Mouse (Mus musculus) kidney, postnatal 0 days (tissue): ENCODE results near the gene Unc5cl. TPM values are rescaled to one million over a fixed set of nuclear protein-coding genes. Genes with fewer than 3 reads are reported as not detected.

Experiments
- ATAC-seq: fragments of 200-750 bp; cut with Nextera tagmentation; replicated peaks from 2 replicates; pipeline ENCODE4 v1.8.0; 2017; ENCODE audit warnings: low read depth, moderate number of reproducible peaks, moderate TSS enrichment, moderate library complexity; ENCODE audit not compliant: low FRiP score
- DNase-seq: peaks from one replicate; pipeline ENCODE4 v3.0.0-alpha.2; 2016; ENCODE audit warnings: low spot score
- H3K27ac ChIP-seq: fragments of 300-500 bp; sonication (generic); 2 replicates; pipeline ENCODE4 v1.5.1; 2014; ENCODE audit warnings: mild to moderate bottlenecking
- H3K27me3 ChIP-seq: fragments of 300-500 bp; sonication (generic); 2 replicates; pipeline ENCODE4 v1.6.1; 2014; ENCODE audit warnings: low read length, mixed read lengths; ENCODE audit not compliant: insufficient read depth
- H3K36me3 ChIP-seq: fragments of 300-500 bp; sonication (generic); 2 replicates; pipeline ENCODE4 v1.6.1; 2014; ENCODE audit warnings: low read length, mixed read lengths; ENCODE audit not compliant: insufficient read depth
- H3K4me1 ChIP-seq: fragments of 300-500 bp; sonication (generic); replicated peaks from 2 replicates; pipeline ENCODE4 v1.6.1; 2014; ENCODE audit warnings: antibody characterized with exemption, low read length, mixed read lengths; ENCODE audit not compliant: insufficient read depth
- H3K4me2 ChIP-seq: fragments of 300-500 bp; sonication (generic); 2 replicates; pipeline ENCODE4 v1.6.1; 2014; ENCODE audit warnings: mild to moderate bottlenecking, low read length, moderate library complexity, mixed read lengths
- H3K4me3 ChIP-seq: fragments of 300-500 bp; sonication (generic); replicated peaks from 2 replicates; pipeline ENCODE4 v1.5.1; 2014; ENCODE audit warnings: low read depth, low read length
- H3K9ac ChIP-seq: fragments of 300-500 bp; sonication (generic); 2 replicates; pipeline ENCODE4 v1.6.1; 2014; ENCODE audit warnings: low read depth, low read length
- H3K9me3 ChIP-seq: fragments of 300-500 bp; sonication (generic); replicated peaks from 2 replicates; pipeline ENCODE4 v1.6.1; 2016; ENCODE audit warnings: low read length, inconsistent platforms, mixed read lengths
- CTCF ChIP-seq: IDR thresholded peaks from 2 replicates; pipeline ENCODE4 v1.5.1; 2016; ENCODE audit warnings: antibody characterized with exemption, low read depth, mild to moderate bottlenecking, moderate library complexity
- WGBS: fragments of 180-500 bp; shearing (Covaris S2); extraction: QIAGEN DNeasy Blood & Tissue Kit; methylation state at CpG from one replicate; pipeline ENCODE4 v1.1.7; 2014; 5-methylcytosine and 5-hydroxymethylcytosine counted together
- polyA plus RNA-seq: library from polyadenylated mRNA; unstranded; fragments of >200 nt; fragmentation: Nextera tagmentation; extraction: Ambion mirVana; gene quantifications from 2 replicates; pipeline ENCODE4 v1.2.1, GENCODE M21; 2015

Unc5cl gene
- polyA plus RNA-seq, 1 experiment from 2014 or later, result 3.6 TPM

- no peak for TF ChIP-seq CTCF
- peak overlapping the region; percentile 8; the same call in 1 of the 2 replicates for H3K27ac ChIP-seq
- DNase-seq (no peak), ATAC-seq (peak; percentile 85)
- 76% methylated on average over 6 of the region's 6 CpGs for WGBS
- H3K4me3 ChIP-seq, result no peak overlapping the region
- peaks cover 9% of the 10 kb centered on the region; the same call in 1 of the 2 replicates for H3K4me1 ChIP-seq
- no peak overlapping the region for H3K9ac ChIP-seq
- no peak overlapping the region for H3K4me2 ChIP-seq
- H3K9me3 ChIP-seq, result no peaks in the 10 kb centered on the region
- no peaks in the 10 kb centered on the region for H3K36me3 ChIP-seq
- H3K27me3 ChIP-seq, result no peaks in the 10 kb centered on the region
Observed at GRCm38 (mm10) chr17:48547668-48548067, 93.0 kb downstream of the Unc5cl start.

DNA sequence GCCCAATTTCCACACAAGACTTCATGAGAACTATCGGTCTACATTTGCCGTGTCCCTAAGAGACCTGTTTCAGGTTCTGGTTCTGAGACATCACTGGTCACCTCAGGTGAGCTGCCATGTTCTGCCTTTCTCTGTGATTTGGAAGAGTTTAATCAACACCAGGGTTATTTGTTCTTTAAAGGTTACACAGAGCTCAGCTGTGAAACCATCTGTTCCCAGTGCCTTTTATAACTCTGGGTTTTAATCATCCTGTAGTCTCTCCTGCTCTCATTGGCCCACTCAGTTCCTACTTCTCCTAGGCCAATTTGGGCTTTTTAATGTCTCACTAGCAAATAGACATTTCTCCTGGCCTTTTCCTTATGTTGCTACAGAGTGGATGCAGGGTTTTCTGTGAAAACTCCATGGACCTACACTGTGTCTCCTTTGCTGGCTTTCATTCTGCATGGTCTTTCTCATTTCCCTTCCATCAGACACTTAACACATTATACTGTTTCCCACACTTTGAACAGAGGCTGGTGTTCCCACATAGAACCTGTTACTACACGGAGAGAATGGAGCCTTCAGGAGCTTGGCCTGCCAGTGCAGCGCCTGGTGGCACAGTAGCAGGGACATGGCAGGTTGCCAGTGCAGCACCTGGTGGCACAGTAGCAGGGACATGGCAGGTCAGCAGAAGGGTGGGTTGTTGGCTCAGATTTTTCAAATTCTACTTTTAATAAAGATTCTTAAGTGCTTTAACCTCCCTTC, 97.3 kb downstream of the Unc5cl start:
- no peak overlapping the region for H3K27ac ChIP-seq
- no peak overlapping the region for H3K9ac ChIP-seq
- ATAC-seq, result no peak
- H3K4me3 ChIP-seq, result no peak overlapping the region
- H3K9me3 ChIP-seq, result no peaks in the 10 kb centered on the region
- DNase-seq, result no peak
- H3K36me3 ChIP-seq, result no peaks in the 10 kb centered on the region
- no peaks in the 10 kb centered on the region for H3K4me1 ChIP-seq
- no peaks in the 10 kb centered on the region for H3K27me3 ChIP-seq
- TF ChIP-seq CTCF, result no peak
- no peak overlapping the region for H3K4me2 ChIP-seq
- WGBS, result 91% methylated on average over 4 of the region's 4 CpGs

- Histone ChIP-seq H3K36me3 (no peaks in the 10 kb centered on the region), H3K9me3 (no peaks in the 10 kb centered on the region), H3K4me1 (no peaks in the 10 kb centered on the region), H3K4me3 (no peak overlapping the region), H3K4me2 (no peak overlapping the region), H3K9ac (no peak overlapping the region), H3K27ac (no peak overlapping the region), H3K27me3 (no peaks in the 10 kb centered on the region)
- TF ChIP-seq CTCF, result no peak
- ATAC-seq (no peak), DNase-seq (no peak)
- 86% methylated on average over 3 of the region's 3 CpGs for WGBS
Observed at GRCm38 (mm10) chr17:48552532-48552915, 97.8 kb downstream of the Unc5cl start.

DNA sequence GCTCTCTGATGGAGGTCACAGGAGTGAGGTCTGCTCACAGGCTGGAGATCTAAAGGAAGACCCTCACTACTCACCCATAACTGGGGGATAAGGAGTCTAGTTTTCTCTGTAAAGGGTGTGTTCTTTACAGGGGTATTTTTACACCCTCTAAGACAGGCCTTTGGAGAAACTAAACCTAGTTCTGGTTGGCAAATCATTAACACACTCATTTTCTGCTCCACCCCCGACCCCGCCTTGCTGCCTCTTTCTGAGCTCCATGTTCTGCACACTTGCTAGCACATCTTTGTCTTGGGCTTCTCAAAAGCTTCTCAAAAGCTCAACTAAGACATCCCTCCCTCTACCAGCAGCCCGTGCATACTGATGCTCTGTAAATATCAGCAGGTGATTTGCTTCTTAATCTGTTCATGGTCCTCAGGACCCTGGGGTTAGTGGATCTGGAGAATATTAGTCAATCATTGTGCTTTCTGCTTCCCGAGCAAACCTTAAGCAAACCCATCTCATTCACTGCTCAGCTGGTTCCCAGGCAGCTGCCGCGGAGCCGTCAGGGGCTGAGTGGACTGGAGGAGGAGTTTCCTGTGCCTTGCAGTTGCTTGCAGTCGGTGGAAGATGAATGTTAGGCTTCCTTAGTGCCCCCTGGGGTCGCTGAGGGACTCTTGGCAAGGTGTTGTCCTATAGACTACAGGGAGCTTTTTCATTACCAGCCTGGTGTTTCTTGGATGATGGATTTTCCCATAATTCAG, 101.7 kb downstream of the Unc5cl start:
- H3K27me3 ChIP-seq, result no peaks in the 10 kb centered on the region
- no peak overlapping the region for H3K4me3 ChIP-seq
- peak overlapping the region; percentile 20; the same call in 1 of the 2 replicates for H3K27ac ChIP-seq
- no peaks in the 10 kb centered on the region for H3K9me3 ChIP-seq
- peak; percentile 71 for ATAC-seq
- H3K4me2 ChIP-seq, result no peak overlapping the region; the same call in 1 of the 2 replicates
- no peak for DNase-seq
- H3K36me3 ChIP-seq, result no peaks in the 10 kb centered on the region
- WGBS, result 19% methylated on average over 9 of the region's 9 CpGs
- H3K9ac ChIP-seq, result no peak overlapping the region
- TF ChIP-seq CTCF, result no peak
- H3K4me1 ChIP-seq, result no peaks in the 10 kb centered on the region

DNA sequence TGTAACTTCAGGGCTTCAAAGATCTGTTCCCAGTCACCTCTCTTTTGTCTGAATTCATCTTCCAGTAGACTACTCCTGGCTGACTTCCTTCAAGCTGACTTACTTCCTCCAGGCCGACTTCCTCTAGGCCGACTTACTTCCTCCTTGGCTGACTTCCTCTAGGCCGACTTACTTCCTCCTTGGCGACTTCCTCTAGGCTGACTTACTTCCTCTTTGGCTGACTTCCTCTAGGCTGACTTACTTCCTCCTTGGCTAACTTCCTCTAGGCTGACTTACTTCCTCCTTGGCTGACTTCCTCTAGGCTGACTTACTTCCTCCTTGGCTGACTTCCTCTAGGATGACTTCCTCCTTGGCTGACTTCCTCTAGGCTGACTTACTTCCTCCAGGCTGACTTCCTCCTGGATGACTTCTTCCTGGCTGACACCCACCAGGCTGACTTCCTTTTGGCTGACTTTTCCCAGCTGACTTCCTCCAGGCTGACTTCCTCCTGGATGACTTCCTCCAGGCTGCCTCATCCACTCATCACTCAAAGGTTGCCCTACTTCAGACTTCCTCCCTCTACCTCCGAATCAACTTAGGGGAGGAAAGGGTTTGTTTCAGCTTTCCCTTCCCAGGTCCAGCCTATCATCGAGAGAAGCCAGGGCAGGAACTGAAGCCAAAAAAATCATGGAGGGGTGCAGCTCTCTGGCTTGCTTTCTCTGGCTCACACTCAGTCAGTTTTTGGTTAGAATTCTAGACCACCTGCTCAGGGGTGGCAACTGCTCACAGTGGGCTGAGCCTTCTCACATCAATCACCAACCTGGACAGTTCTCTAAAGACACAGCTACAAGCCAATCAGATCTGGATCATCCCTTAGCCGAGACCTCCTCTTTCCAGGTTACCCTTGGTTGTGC, 103.4 kb downstream of the Unc5cl start:
- H3K27me3 ChIP-seq, result no peaks in the 10 kb centered on the region
- H3K9ac ChIP-seq, result no peak overlapping the region
- no peak overlapping the region for H3K27ac ChIP-seq
- DNase-seq (no peak), ATAC-seq (no peak)
- H3K4me1 ChIP-seq, result no peaks in the 10 kb centered on the region
- WGBS, result 75% methylated on average over 7 of the region's 7 CpGs
- no peak for TF ChIP-seq CTCF
- H3K4me2 ChIP-seq, result no peak overlapping the region
- H3K36me3 ChIP-seq, result no peaks in the 10 kb centered on the region
- H3K9me3 ChIP-seq, result no peaks in the 10 kb centered on the region
- no peak overlapping the region for H3K4me3 ChIP-seq

DNA sequence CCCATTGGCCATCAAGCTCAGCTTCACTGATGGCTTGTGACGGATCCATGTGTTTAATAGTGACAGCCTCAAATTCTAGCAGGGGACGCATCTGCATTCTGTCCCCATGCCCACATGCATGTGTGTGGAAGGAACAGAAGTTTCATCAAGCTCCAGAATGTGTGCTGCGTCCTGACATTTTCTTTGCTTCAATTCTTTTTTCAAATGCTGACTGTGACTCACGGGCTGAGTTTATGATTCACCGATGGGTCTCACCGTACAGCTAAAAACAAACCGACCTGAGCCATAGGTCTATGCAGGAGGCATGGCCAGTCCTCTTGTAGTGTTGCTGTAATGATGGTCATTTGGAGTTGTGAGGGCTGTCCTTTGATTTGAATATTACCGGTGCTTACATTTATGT, 110.2 kb downstream of the Unc5cl start:
- ATAC-seq (no peak), DNase-seq (no peak)
- no peak overlapping the region for H3K9ac ChIP-seq
- 79% methylated on average over 8 of the region's 8 CpGs for WGBS
- H3K4me2 ChIP-seq, result no peak overlapping the region
- H3K27me3 ChIP-seq, result no peaks in the 10 kb centered on the region
- H3K27ac ChIP-seq, result no peak overlapping the region
- no peak for TF ChIP-seq CTCF
- H3K36me3 ChIP-seq, result no peaks in the 10 kb centered on the region
- H3K4me3 ChIP-seq, result no peak overlapping the region
- H3K9me3 ChIP-seq, result no peaks in the 10 kb centered on the region; the same call in 1 of the 2 replicates
- no peaks in the 10 kb centered on the region; the same call in 1 of the 2 replicates for H3K4me1 ChIP-seq
